Mouse (Mus musculus) liver, postnatal 0 days (tissue): ENCODE results near the gene Smndc1. TPM values are rescaled to one million over a fixed set of nuclear protein-coding genes. Genes with fewer than 3 reads are reported as not detected.

ENCODE experiments used
- ATAC-seq: fragments of 200-750 bp; cut with Nextera tagmentation; 2 replicates; pipeline ENCODE4 v1.8.0; 2017; ENCODE audit warnings: mild to moderate bottlenecking, moderate library complexity
- DNase-seq: peaks from one replicate; pipeline ENCODE4 v3.0.0-alpha.2; 2016
- H3K27ac ChIP-seq: fragments of 300-500 bp; sonication (generic); 2 replicates; pipeline ENCODE4 v1.5.1; 2014; ENCODE audit warnings: antibody characterized with exemption, moderate library complexity, mild to moderate bottlenecking, low read depth
- H3K27me3 ChIP-seq: fragments of 300-500 bp; sonication (generic); 2 replicates; pipeline ENCODE4 v1.6.1; 2014; ENCODE audit warnings: low read length, control low read depth, mixed read lengths; ENCODE audit not compliant: insufficient read depth
- H3K36me3 ChIP-seq: fragments of 300-500 bp; sonication (generic); replicated peaks from 2 replicates; pipeline ENCODE4 v1.6.1; 2014; ENCODE audit warnings: mild to moderate bottlenecking, control low read depth, low read length, moderate library complexity, mixed read lengths; ENCODE audit not compliant: insufficient read depth
- H3K4me1 ChIP-seq: fragments of 300-500 bp; sonication (generic); 2 replicates; pipeline ENCODE4 v1.6.1; 2014; ENCODE audit warnings: antibody characterized with exemption, mild to moderate bottlenecking, control low read depth; ENCODE audit not compliant: insufficient read depth
- H3K4me2 ChIP-seq: fragments of 300-500 bp; sonication (generic); 2 replicates; pipeline ENCODE4 v1.6.1; 2014; ENCODE audit warnings: low read depth, mild to moderate bottlenecking, low read length, moderate library complexity, mixed read lengths
- H3K4me3 ChIP-seq: fragments of 300-500 bp; sonication (generic); 2 replicates; pipeline ENCODE4 v1.5.1; 2014; ENCODE audit warnings: low read depth, low read length
- H3K9ac ChIP-seq: fragments of 300-500 bp; sonication (generic); replicated peaks from 2 replicates; pipeline ENCODE4 v1.6.1; 2014; ENCODE audit warnings: mild to moderate bottlenecking, moderate library complexity
- H3K9me3 ChIP-seq: fragments of 300-500 bp; sonication (generic); 2 replicates; pipeline ENCODE4 v1.6.1; 2016; ENCODE audit warnings: mild to moderate bottlenecking, control low read depth, low read length, mixed read lengths
- CTCF ChIP-seq: sonication (generic); IDR thresholded peaks from 2 replicates; pipeline ENCODE4 v1.5.1; 2016; ENCODE audit warnings: antibody characterized with exemption, low read depth
- EP300 ChIP-seq: IDR thresholded peaks from 2 replicates; pipeline ENCODE4 v1.6.1; 2016; ENCODE audit warnings: antibody characterized with exemption, low read depth, mild to moderate bottlenecking
- WGBS: fragments of 180-500 bp; shearing (Covaris S2); extraction: QIAGEN DNeasy Blood & Tissue Kit; methylation state at CpG from one replicate; pipeline ENCODE4 v1.1.7; 2014; ENCODE audit not compliant: insufficient replicate concordance; 5-methylcytosine and 5-hydroxymethylcytosine counted together
- polyA plus RNA-seq: library from polyadenylated mRNA; unstranded; fragments of >200 nt; fragmentation: Nextera tagmentation; extraction: Ambion mirVana; gene quantifications from 2 replicates; pipeline ENCODE4 v1.2.1, GENCODE M21; 2015

Gene Smndc1
- polyA plus RNA-seq, 1 experiment from 2014 or later: 18.9 TPM

DNA sequence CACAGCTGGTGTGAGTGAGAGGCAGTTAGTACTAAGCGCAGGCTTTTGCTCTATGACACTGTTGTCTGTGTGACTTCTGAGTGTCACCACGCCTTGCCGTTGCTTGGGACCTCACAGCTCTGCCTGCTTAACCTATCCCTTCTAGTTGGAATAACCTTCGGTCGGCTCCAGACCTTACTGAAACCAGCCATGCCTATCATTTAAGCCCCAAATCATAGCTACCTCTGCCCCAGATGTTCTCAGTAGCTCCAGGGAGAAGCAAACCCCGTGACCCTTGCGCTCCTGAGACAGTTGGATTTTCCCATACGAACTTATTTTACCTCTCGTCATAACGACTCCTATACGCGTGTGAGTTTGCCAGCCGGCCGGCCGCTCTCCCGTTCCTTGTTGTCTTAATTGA, 46.3 kb downstream of the Smndc1 start:
- Histone ChIP-seq H3K9me3 (no peaks in the 10 kb centered on the region), H3K9ac (peak overlapping the region; percentile 55; the same call in 1 of the 2 replicates), H3K36me3 (peaks cover 13% of the 10 kb centered on the region), H3K27ac (peak overlapping the region; percentile 82), H3K4me2 (peak overlapping the region; percentile 55), H3K4me1 (no peaks in the 10 kb centered on the region), H3K27me3 (no peaks in the 10 kb centered on the region), H3K4me3 (0 out of 2 replicates have a peak overlapping the region, but pooled peaks have one; percentile 13)
- 79% methylated on average over 16 of the region's 16 CpGs for WGBS
- peak; percentile 51 for ATAC-seq
- TF ChIP-seq EP300 (no peak), CTCF (no peak)
- DNase-seq: no peak

DNA sequence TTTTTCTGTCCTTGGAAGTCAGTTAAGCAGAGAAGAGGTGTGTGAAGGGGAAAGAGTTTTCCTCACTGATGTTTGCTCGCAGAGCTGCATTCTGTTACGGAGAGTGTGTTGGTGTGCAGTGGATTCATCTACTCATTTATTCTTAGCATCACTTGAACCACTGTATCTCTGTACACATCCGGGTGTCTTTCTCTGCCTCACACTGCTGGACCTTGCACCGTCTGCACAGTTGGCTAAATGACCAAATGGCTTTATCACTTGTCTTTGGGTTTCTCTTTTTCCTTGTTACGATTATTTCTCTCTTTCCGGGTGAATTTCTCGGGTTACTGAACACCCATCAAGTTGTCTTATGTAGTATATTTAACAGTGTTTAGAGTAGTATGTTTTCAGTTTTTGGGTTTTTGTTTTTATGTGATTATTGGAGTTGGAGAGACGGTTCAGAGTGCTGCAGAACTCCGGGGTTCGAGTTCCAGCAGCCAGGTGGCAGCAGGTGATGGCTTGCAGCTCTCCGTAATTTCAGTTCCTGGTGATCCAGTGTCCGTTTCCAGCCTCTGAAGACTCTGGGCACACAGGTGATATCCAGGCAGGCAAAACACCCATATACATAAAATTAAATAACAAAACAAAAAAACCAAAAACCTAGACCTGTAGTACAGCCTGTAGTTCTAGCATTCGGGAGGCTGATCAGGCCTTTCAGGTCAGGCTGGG, 47.0 kb downstream of the Smndc1 start:
- H3K27me3 ChIP-seq: no peaks in the 10 kb centered on the region
- peaks cover 13% of the 10 kb centered on the region for H3K36me3 ChIP-seq
- DNase-seq (no peak), ATAC-seq (no peak)
- TF ChIP-seq EP300 (no peak), CTCF (peak; percentile 12; the same call in 1 of the 2 replicates)
- H3K4me1 ChIP-seq: no peaks in the 10 kb centered on the region
- H3K27ac ChIP-seq: peak overlapping the region; percentile 82
- 0 out of 2 replicates have a peak overlapping the region, but pooled peaks have one; percentile 55 for H3K9ac ChIP-seq
- WGBS: 82% methylated on average over 13 of the region's 13 CpGs
- H3K9me3 ChIP-seq: no peaks in the 10 kb centered on the region
- no peak overlapping the region for H3K4me3 ChIP-seq
- peak overlapping the region; percentile 55 for H3K4me2 ChIP-seq

DNA sequence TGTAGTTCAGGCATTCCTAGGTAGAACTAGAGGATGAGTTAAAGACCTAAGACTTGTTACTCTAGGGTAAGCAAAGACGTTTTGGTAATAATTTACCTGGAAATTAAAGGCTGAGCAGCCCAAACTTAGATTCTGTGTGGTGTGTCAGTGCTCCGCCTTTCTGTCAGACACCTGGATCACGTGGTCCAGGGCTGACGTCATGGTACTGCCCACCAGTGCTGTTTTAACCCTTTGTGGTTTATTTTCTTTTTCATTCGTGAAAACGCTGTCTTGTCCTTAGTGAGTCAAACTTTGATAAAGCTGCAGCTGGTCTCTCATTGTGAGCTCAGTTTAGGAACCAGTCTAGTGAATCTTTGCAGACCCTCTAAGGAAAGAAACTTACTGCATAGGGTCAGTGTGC, 50.0 kb downstream of the Smndc1 start:
- Histone ChIP-seq H3K36me3 (peaks cover 13% of the 10 kb centered on the region), H3K27ac (no peak overlapping the region), H3K4me3 (no peak overlapping the region), H3K4me2 (0 out of 2 replicates have a peak overlapping the region, but pooled peaks have one; percentile 28), H3K27me3 (no peaks in the 10 kb centered on the region), H3K4me1 (no peaks in the 10 kb centered on the region), H3K9ac (no peak overlapping the region), H3K9me3 (no peaks in the 10 kb centered on the region)
- DNase-seq: peak; percentile 59
- TF ChIP-seq EP300 (no peak), CTCF (no peak)
- 27% methylated on average over 6 of the region's 6 CpGs for WGBS
- 0 out of 2 replicates have a peak, but pooled peaks have one; percentile 33 for ATAC-seq

DNA sequence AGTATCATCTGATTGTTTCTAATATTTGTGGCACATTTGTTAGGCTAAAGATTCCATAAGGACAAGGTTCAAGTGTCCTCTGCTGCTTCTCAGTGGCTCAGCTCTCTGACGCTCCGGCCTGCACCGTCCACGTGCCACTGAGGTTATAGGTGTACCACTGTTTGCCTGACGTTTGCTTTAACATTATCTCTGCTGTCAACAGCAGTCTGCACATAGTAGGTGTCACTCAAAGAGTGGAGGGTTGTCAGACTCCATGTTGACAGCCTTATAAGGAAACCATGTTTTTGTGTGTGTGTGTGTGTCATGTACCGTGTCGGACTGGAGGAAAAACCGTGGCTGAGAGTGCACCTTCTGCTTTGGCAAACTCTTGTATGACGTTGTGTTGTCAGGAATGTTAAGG, 55.1 kb downstream of the Smndc1 start:
- peaks cover 10% of the 10 kb centered on the region for H3K4me1 ChIP-seq
- H3K9ac ChIP-seq: no peak overlapping the region
- WGBS: 88% methylated on average over 9 of the region's 9 CpGs
- H3K36me3 ChIP-seq: peaks cover 30% of the 10 kb centered on the region
- H3K9me3 ChIP-seq: no peaks in the 10 kb centered on the region
- no peaks in the 10 kb centered on the region for H3K27me3 ChIP-seq
- no peak overlapping the region for H3K27ac ChIP-seq
- TF ChIP-seq EP300 (no peak), CTCF (no peak)
- no peak overlapping the region for H3K4me2 ChIP-seq
- DNase-seq (no peak), ATAC-seq (no peak)
- no peak overlapping the region for H3K4me3 ChIP-seq

DNA sequence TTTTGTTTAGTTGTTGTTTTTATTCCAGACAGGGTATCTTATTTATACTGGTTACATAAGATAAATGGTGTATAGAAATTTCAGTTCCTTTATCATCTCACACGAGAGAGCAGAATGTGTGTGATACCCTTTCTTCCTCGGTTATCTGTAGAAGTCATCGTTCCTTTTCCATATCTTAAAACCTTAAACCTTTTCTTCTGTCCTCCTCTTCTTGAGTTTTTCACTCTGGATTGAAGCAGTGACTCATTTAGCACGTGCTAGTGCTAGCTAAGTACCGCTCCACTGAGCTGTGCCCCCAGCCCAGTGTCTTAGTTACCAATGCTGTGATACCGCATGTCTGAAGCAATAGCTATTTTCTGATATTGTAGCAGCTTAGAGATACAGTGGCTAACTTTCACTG, 56.6 kb downstream of the Smndc1 start:
- no peak overlapping the region for H3K4me2 ChIP-seq
- no peaks in the 10 kb centered on the region for H3K9me3 ChIP-seq
- H3K9ac ChIP-seq: no peak overlapping the region
- no peak for ATAC-seq
- no peak for TF ChIP-seq EP300
- TF ChIP-seq CTCF: no peak
- H3K4me1 ChIP-seq: peaks cover 13% of the 10 kb centered on the region
- no peak overlapping the region for H3K27ac ChIP-seq
- H3K27me3 ChIP-seq: no peaks in the 10 kb centered on the region
- WGBS: 62% methylated on average over 6 of the region's 6 CpGs
- peaks cover 30% of the 10 kb centered on the region for H3K36me3 ChIP-seq
- no peak for DNase-seq
- no peak overlapping the region for H3K4me3 ChIP-seq

DNA sequence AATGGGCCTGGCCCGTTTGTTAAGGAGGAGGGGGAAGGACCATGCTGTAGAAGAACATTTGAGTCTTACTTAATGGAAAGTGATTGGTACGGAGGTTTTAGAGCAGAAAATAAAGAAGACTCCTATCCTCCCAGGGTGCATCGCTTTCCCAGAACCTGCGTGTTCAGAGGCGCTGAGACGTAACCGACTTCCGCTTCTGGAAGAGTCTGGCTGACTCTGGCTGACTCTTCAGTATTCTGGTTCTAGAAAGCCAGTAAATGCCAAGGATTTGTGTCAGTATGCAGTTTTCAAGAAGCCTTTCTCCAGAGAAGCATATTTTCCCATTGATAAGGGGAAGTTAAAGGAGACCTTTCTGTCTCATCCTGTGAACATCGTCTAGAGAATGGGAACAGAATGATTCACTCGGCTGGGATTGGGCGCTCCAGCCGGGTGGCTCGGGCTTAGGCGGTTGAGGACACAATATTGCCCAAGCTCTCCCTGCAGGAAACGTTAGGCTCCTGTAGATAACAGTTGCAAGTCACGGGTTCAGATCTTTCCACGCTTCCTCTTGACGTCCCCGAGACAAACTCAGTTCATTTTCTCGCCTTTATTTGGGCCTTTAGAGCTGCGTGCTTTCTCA, 58.4 kb downstream of the Smndc1 start:
- Histone ChIP-seq H3K27me3 (no peaks in the 10 kb centered on the region), H3K4me1 (peaks cover 21% of the 10 kb centered on the region), H3K9me3 (no peaks in the 10 kb centered on the region), H3K4me2 (no peak overlapping the region), H3K4me3 (no peak overlapping the region), H3K27ac (peak overlapping the region; percentile 45; the same call in 1 of the 2 replicates), H3K36me3 (peaks cover 20% of the 10 kb centered on the region), H3K9ac (no peak overlapping the region)
- 70% methylated on average over 21 of the region's 21 CpGs for WGBS
- TF ChIP-seq EP300 (no peak), CTCF (no peak)
- DNase-seq (no peak), ATAC-seq (no peak)
